Mouse (Mus musculus) cerebellum, adult 2 months (tissue): ENCODE results near the gene Gm45837.

Experiments used
- CTCF ChIP-seq: fragments of 200-500 bp; IDR thresholded peaks from 2 replicates; pipeline ENCODE4 v1.5.1; 2011; ENCODE audit warnings: low read depth, mild to moderate bottlenecking, control low read depth, low read length, moderate library complexity, borderline replicate concordance; ENCODE audit not compliant: insufficient read depth
- POLR2A ChIP-seq: fragments of 200-500 bp; IDR thresholded peaks from 2 replicates; pipeline ENCODE4 v1.6.1; 2011; ENCODE audit warnings: low read length, control low read depth, borderline replicate concordance; ENCODE audit not compliant: insufficient read depth

DNA sequence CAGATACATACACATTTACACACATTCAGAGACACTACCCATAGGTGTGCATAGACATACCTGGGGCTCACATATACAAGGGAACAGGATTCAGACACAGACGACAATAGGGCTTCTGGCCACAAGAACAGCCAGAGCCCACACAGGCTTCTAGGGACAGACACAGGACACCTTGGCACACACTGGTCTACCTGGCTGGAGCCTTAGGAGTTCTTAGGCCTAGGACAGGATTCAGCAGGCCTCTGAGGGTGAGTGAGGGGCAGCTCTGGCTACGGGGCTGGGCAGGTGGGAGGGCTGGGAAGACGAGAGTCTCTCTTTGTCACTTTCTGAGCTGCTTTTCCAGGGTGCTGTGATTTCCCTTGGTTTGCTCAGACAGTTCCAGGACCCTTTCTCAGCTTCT is 32.4 kb upstream of the Gm45837 start:
- TF ChIP-seq CTCF (no peak), POLR2A (no peak)
